Mouse (Mus musculus): ENCODE results near the gene Flii. TPM values are rescaled to one million over a fixed set of nuclear protein-coding genes. Genes with fewer than 3 reads are reported as not detected.

Flii gene
- total and polyA plus RNA-seq, 3 experiments = 71.8 to 111 TPM; not detected in 1

DNA sequence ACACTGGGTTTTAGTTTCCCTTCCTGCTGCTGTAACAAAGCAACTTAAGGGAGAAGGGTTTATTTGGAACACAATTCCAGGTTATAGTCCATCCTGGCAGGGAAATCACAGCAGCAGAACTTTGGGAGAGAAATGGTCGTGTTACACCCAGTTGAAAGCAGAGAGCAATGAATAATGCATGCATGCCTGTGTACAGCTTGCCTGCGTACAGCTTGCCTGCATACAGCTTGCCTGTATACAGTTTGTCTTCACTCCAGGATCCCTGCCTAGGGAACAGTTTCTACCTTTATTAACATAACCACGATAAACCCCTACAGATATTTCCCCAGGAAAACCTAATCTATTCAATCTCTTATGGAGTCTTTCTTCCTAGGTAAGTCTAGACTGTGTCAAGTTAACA is 43.7 kb upstream of the Flii start:
- Histone ChIP-seq H3K9me3 (replicated peaks; ENCODE audit: insufficient read depth, low read length) (no peaks in the 10 kb centered on the region), H3K4me1 (ENCODE audit: control insufficient read depth in 1 of 2, insufficient read depth in 2 of 2, low read length in 2 of 2) (peaks cover 0 to 19% of the 10 kb centered on the region in 2 experiments; a peak in 3 of 4 replicates), H3K4me3 (ENCODE audit: control insufficient read depth in 1 of 2, insufficient read depth in 1 of 2, low read depth in 2 of 2, low read length in 2 of 2) (no peak overlapping the region), H3K9ac (ENCODE audit: control insufficient read depth, low read depth, low read length, poor library complexity, severe bottlenecking) (no peak overlapping the region), H3K36me3 (ENCODE audit: control insufficient read depth in 1 of 2, insufficient read depth in 2 of 2, low read length in 2 of 2) (peaks cover 0 to 21% of the 10 kb centered on the region in 2 experiments; a peak in 3 of 4 replicates), H3K27ac (ENCODE audit: control insufficient read depth, low read depth, low read length) (no peak overlapping the region), H3K79me2 (ENCODE audit: control insufficient read depth, insufficient read depth, low read length, poor library complexity) (peaks cover 38% of the 10 kb centered on the region), H3K27me3 (ENCODE audit: control insufficient read depth in 1 of 2, insufficient read depth in 2 of 2, low read length in 2 of 2) (no peaks in the 10 kb centered on the region)
- DNase-seq (ENCODE audit: low read depth, low spot score) = no peak
- TF ChIP-seq CTCF (IDR thresholded peaks at IDR 0.05 in 2 of 3, conservative IDR thresholded peaks at IDR 0.05 in 1 of 3; ENCODE audit: control insufficient read depth in 1 of 3, insufficient read depth in 1 of 3, low read depth in 2 of 3, low read length in 3 of 3, poor library complexity in 1 of 3, severe bottlenecking in 1 of 3) (no peak), TBP (IDR thresholded peaks at IDR 0.05; ENCODE audit: low read depth, low read length) (no peak), MYC (IDR thresholded peaks at IDR 0.05; ENCODE audit: low read depth, low read length) (no peak), ZC3H11A (IDR thresholded peaks at IDR 0.05; ENCODE audit: low read depth, low read length) (no peak), MAZ (IDR thresholded peaks at IDR 0.05; ENCODE audit: low read depth, low read length) (no peak), KAT2A (conservative IDR thresholded peaks at IDR 0.05; ENCODE audit: low read depth, low read length) (no peak), E2F4 (IDR thresholded peaks at IDR 0.05; ENCODE audit: borderline replicate concordance, low read depth, low read length) (no peak)

DNA sequence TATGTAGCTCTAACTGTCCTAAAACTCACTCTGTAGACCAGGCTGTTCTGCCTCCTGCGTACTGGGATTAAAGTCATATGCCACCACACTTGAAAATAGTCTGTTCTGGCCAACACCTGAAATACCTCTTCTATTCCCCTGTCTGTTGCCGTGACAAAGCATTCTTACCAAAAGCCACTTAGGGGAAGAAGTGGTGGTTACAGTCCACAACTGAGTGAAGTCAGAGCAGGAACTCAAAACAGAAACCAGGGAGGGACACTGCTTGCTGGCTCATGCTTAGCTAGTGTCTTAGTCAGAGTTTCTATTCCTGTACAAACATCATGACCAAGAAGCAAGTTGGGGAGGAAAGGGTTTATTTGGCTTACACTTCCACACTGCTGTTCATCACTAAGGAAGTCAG is 42.3 kb upstream of the Flii start:
- H3K79me2 ChIP-seq (ENCODE audit: control insufficient read depth, insufficient read depth, low read length, poor library complexity) = peaks cover 30% of the 10 kb centered on the region
- no peak overlapping the region for H3K27ac ChIP-seq (ENCODE audit: control insufficient read depth, low read depth, low read length)
- DNase-seq (ENCODE audit: low read depth, low spot score) = no peak
- TF ChIP-seq BHLHE40 (IDR thresholded peaks at IDR 0.05; ENCODE audit: borderline replicate concordance, low read depth, low read length) (no peak), MYC (IDR thresholded peaks at IDR 0.05; ENCODE audit: low read depth, low read length) (no peak), MYB (IDR thresholded peaks at IDR 0.05; ENCODE audit: low read depth, low read length) (no peak), TBP (IDR thresholded peaks at IDR 0.05; ENCODE audit: low read depth, low read length) (no peak), TAL1 (IDR thresholded peaks at IDR 0.05; ENCODE audit: low read length) (no peak), CHD1 (IDR thresholded peaks at IDR 0.05; ENCODE audit: low read depth, low read length) (no peak), RAD21 (IDR thresholded peaks at IDR 0.05; ENCODE audit: low read depth, low read length) (no peak), POLR2A (IDR thresholded peaks at IDR 0.05; ENCODE audit: control insufficient read depth in 1 of 2, insufficient read depth in 1 of 2, low read depth in 1 of 2, low read length in 2 of 2, poor library complexity in 1 of 2) (no peak), TCF12 (IDR thresholded peaks at IDR 0.05; ENCODE audit: low read depth, low read length) (no peak), GATA1 (IDR thresholded peaks at IDR 0.05; ENCODE audit: low read depth, low read length) (no peak), MAZ (IDR thresholded peaks at IDR 0.05; ENCODE audit: low read depth, low read length) (no peak), ELF1 (IDR thresholded peaks at IDR 0.05; ENCODE audit: low read depth, low read length) (no peak), KAT2A (conservative IDR thresholded peaks at IDR 0.05; ENCODE audit: low read depth, low read length) (no peak), E2F4 (IDR thresholded peaks at IDR 0.05; ENCODE audit: borderline replicate concordance, low read depth, low read length) (no peak), GABPA (IDR thresholded peaks at IDR 0.05; ENCODE audit: low read depth, low read length) (no peak), SMC3 (IDR thresholded peaks at IDR 0.05; ENCODE audit: low read depth, low read length) (no peak)
- H3K9me3 ChIP-seq (replicated peaks; ENCODE audit: insufficient read depth, low read length) = no peaks in the 10 kb centered on the region
- peaks cover 0 to 8% of the 10 kb centered on the region in 2 experiments; a peak in 1 of 4 replicates for H3K4me1 ChIP-seq (ENCODE audit: control insufficient read depth in 1 of 2, insufficient read depth in 2 of 2, low read length in 2 of 2)
- no peak overlapping the region for H3K9ac ChIP-seq (ENCODE audit: control insufficient read depth, low read depth, low read length, poor library complexity, severe bottlenecking)
- peaks cover 0 to 7% of the 10 kb centered on the region in 2 experiments; a peak in 3 of 4 replicates for H3K36me3 ChIP-seq (ENCODE audit: control insufficient read depth in 1 of 2, insufficient read depth in 2 of 2, low read length in 2 of 2)
- no peaks in the 10 kb centered on the region for H3K27me3 ChIP-seq (ENCODE audit: control insufficient read depth in 1 of 2, insufficient read depth in 2 of 2, low read length in 2 of 2)
- no peak overlapping the region for H3K4me3 ChIP-seq (ENCODE audit: control insufficient read depth in 1 of 2, insufficient read depth in 1 of 2, low read depth in 2 of 2, low read length in 2 of 2)

Measured in MEL (cell line).